Mouse (Mus musculus) retina, postnatal 7 days (tissue): ENCODE measurements around the gene Ahrr.

Experiments
- DNase-seq: peaks from one replicate; pipeline ENCODE4 v3.0.0-alpha.2; 2012; ENCODE audit warnings: low read depth, low spot score

The Ahrr gene

GRCm38 (mm10) chr13:74292167-74292566, at the start of gene Ahrr:
Gene Ahrr, minus strand, starts transcription at chr13:74292331.
- no peak for DNase-seq

GRCm38 (mm10) chr13:74341036-74341435, 48.9 kb upstream of the Ahrr start:
- no peak for DNase-seq

- DNase-seq: no peak
These were observed 37.2 kb upstream of the Ahrr start for GRCm38 (mm10) chr13:74329321-74329720.

GRCm38 (mm10) chr13:74317170-74317849, 25.2 kb upstream of the Ahrr start, which contains the start of gene Pdcd6:
Gene Pdcd6, minus strand, starts transcription at chr13:74317580.
- DNase-seq: peak; percentile 65

GRCm38 (mm10) chr13:74316789-74317169, 24.6 kb upstream of the Ahrr start:
- no peak for DNase-seq

GRCm38 (mm10) chr13:74316386-74316785, 24.3 kb upstream of the Ahrr start:
- DNase-seq: no peak

GRCm38 (mm10) chr13:74314616-74315015, 22.5 kb upstream of the Ahrr start:
- DNase-seq: no peak

GRCm38 (mm10) chr13:74305780-74306179, 13.6 kb upstream of the Ahrr start:
- no peak for DNase-seq

- no peak for DNase-seq
These were observed 13.2 kb upstream of the Ahrr start for GRCm38 (mm10) chr13:74305380-74305779.

- DNase-seq: no peak
These were observed 10.2 kb upstream of the Ahrr start for GRCm38 (mm10) chr13:74302050-74303037.

- DNase-seq: no peak
These were observed 9.5 kb upstream of the Ahrr start for GRCm38 (mm10) chr13:74301607-74301984.

GRCm38 (mm10) chr13:74300925-74301606, 8.9 kb upstream of the Ahrr start:
- DNase-seq: peak; percentile 54

- no peak for DNase-seq
These were observed 4.2 kb upstream of the Ahrr start for GRCm38 (mm10) chr13:74296376-74296775.

- no peak for DNase-seq
These were observed 2.5 kb downstream of the Ahrr start for GRCm38 (mm10) chr13:74289646-74290045.

GRCm38 (mm10) chr13:74282299-74282698, 9.8 kb downstream of the Ahrr start:
- no peak for DNase-seq

- no peak for DNase-seq
These were observed 16.4 kb downstream of the Ahrr start for GRCm38 (mm10) chr13:74275726-74276125.

GRCm38 (mm10) chr13:74260231-74260992, 31.7 kb downstream of the Ahrr start:
- DNase-seq: no peak

- no peak for DNase-seq
These were observed 32.5 kb downstream of the Ahrr start for GRCm38 (mm10) chr13:74259460-74260230.

- DNase-seq: no peak
These were observed 45.6 kb downstream of the Ahrr start for GRCm38 (mm10) chr13:74246494-74246893.

GRCm38 (mm10) chr13:74245899-74246231, 46.3 kb downstream of the Ahrr start:
- DNase-seq: no peak
